Mouse (Mus musculus) right cerebral cortex, postnatal 10 days (tissue): Measurements from ENCODE around the gene Oxct1.

Source experiments
- DNase-seq, 2 experiments: peaks; one replicate each; pipeline ENCODE4 v3.0.0; 2021; ENCODE audit warnings: low spot score in 2 of 2

Oxct1 gene

DNA sequence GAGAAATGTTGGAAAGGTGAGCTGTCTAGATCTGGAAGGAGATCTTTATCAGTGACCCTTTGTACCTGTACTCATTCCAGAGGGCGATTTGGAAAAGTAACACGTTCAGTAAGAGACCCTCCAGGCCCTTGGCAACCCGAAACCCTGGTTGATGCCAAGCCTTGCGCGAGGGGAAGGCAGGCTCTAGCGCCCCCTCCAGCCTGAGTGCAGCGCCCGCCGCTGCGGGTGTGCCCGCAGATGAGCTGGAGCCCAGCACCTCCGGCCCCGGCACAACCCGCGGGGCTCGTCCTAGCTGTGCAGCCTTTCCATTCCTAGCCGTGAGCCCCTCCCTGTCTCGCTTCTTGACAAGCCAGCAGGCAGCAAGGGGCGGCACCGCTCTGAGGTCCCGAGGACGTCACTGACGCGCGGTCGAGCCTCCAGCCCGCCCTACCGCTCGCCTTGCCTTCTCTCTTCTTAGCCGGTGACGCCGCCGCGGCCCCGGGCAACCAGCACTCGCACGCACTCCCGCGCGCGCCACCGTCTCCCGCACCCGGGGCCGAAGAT is at the start of gene Oxct1:
TSS of gene Oxct1 (plus strand) at position 153 of the 543 bp plus-strand sequence.
- DNase-seq = peak; percentile 96 to 97

DNA sequence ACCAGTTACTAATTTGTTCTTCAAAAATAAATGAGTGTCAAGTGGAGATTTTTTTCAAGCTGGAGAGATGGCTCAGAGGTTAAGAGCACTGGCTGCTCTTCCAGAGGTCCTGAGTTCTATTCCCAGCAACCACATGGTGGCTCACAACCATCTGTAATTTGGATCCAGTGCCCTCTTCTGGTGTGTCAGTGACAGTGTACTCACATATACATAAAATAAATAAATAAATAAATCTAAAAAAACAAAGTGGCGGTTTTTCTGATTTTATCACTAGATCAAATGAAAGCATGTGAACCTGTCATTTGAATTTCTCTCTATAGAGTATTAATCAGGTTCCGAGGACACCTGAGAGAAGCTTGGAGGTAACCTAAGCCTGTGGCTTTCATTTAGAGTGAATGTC is 47.9 kb upstream of the Oxct1 start:
- no peak for DNase-seq

DNA sequence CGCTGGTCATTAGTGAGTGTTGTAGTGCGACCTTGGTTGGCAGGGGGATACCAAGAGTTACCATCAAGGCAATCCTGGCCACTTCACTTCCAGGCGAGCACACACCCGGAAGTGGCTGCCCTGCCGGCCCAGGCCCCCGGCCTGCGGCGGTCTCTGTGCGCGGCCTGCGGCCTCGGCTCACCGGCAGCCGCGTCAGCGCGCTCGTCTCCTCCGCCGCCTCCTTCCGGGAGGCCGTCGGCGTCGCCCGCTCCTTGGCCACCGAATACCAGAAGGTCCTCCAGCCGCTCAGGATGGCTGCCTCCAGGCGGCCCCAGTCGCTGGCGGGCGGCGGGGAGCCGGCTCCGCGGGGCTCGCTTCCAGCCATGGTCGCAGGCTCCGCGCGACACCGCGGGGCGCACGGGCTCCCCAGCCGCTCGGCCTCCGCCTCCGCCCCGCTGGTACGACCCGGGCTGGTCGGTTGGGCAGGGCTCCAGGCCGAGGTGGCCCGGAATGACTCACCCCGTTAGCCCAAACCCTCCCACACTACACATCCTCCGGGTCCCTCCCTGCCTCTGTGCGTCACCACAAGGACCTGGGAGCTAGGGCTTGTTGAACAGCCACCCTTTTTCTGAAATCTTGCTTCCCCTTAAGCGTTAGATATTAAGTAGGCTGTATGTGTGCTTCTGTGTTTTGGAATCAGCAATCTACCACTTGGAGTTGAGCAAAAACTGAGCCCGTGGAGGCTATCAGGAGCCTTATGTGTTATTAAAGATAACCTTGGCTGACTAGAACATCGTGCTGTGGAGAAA is 46.9 kb upstream of the Oxct1 start, which contains the start of gene Fbxo4:
TSS of gene Fbxo4 (minus strand) at position 513 of the 788 bp plus-strand sequence.
- DNase-seq = peak; percentile 79 to 80

DNA sequence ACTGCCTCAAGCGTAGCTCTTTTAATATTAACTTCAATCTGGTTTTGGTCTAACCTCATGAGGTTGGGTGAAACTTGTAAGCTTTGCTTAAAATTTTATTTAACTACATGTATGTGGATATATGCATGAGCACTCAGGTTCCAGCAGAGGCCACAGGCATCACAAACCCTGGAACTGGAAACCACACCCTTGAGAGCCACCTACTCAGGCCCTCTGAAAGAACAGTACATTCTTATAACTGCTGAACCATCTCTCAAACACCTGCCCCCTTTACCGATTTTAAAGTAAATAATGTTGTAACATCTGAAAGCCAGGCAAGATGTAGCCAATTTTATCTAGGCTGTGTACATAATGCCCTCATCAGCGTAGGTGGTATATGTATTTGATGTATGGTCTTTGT is 46.3 kb upstream of the Oxct1 start:
- no peak for DNase-seq

DNA sequence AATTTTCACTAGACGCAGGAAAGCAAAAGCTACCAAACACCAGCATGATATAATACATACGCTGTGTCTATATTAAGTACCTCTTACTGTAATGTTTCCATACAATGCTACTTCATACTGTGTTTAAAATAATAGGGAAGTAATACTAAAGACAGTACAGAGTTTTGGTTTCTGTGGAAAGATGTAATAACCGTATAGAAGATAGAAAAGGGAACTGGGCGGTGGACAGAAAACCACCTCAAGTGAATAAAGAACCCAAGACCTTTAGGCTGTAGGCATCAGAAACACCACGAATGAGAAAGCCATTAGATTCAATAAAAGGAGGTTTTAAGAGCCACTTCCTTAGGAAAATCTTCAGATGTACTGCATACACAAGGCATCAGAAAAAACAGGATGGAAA is 43.5 kb upstream of the Oxct1 start:
- no peak for DNase-seq

DNA sequence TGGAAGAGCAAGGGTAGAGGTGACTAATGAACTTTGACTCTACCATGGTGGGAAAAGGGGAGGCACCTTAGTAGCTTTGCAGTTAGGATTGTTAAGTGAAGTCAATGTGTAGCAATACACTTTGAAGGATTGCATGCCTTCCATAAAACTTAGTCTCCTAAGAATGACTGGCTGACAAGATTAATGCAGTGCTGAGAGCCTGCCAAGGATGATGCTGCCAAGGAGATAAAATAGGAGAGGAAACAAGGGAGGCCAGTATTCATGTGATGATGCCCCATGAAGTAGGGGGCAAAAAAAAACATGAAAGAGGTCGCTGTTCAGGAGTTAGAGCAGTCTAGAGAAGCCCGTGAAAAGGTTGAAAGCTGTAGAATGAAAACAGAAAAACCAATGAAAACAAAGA is 41.3 kb upstream of the Oxct1 start:
- no peak for DNase-seq

DNA sequence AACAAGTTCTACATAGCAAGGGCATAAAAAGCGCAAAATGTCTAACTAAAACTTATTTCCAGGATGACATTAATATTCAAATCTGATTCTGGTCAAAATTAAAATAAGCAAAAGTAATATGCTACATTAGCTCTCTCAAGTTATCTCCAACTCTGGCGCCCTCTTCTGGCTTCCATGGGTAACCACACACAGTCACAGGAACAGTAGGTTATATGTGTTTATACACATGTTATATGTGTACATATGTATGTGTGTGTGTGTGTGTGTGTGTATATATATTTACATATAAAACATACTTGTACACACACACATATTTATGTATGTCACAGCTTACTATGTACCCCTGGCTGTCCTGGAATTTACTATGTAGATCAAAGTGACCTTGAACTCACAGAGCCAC is 38.2 kb upstream of the Oxct1 start:
- DNase-seq = peak in 1 of 2 experiments; percentile 64

DNA sequence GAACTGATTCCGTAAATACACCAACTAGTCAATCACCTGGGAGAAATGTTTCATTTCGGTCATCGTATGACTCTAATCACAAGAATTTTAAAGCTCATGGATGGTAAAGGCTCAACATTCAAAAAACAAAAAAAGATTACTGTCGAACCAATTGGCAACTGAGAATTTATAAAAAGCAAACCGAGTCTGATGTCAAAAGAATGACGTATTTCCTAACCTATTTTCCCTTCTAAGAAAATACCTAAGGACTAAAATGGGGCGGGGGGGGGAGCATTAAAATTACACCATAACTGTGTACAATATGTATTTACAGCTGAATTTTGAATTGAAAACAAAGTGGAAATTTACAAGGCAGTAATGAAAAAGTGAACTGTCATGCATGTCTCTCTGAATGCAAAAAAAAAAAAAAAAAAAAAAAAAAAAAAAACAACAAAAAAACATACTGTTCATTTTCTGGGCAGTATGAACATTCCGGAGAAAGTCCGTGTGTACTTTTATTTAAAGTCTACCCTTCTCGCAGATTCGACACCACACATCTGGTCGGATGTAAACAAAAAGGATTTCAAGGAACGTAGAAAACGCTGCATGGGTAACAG is 31.2 kb upstream of the Oxct1 start:
- no peak for DNase-seq

DNA sequence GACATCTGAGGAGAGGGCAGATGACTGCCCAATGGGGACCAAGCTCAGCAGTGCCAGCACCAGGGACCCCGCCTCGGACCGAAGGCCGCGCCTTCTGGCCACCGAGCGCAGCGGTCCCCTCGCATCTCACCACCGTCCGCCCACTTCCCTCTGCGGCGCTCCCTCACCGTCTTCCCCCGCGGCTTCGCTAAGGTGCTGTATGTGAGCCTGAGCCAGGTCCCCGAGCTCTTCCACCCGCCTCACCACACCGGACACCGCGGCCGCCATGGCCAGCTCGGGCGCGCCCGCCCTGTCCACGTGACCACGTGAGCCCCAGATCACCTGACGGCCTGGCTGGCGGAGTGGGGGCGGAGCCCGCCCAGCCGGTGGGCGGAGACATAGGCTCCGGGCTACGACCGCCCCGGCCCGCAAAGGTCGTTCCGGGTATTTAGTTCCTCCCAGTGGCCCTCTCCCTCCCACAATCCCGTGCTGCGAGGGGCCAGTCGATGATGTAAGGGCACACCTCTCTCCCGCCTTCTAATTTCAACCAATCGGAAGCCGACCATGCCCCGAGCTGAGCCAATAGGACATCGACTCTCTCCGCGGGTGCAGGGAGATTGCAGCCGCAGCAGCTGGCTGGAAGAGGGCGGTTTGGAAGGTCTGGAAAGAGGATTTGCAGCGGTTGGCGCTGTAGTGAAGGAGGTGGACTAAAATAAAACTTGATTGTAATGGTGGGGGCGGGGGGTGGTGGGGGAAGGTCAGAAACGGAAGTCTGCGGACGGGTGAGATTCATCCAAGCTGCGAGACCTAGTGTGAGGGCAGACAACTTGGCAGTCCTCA is 30.5 kb upstream of the Oxct1 start, which contains the start of gene AW549877:
TSS of gene AW549877 (minus strand) at position 297 of the 819 bp plus-strand sequence.
- peak; percentile 98 to 99 for DNase-seq

DNA sequence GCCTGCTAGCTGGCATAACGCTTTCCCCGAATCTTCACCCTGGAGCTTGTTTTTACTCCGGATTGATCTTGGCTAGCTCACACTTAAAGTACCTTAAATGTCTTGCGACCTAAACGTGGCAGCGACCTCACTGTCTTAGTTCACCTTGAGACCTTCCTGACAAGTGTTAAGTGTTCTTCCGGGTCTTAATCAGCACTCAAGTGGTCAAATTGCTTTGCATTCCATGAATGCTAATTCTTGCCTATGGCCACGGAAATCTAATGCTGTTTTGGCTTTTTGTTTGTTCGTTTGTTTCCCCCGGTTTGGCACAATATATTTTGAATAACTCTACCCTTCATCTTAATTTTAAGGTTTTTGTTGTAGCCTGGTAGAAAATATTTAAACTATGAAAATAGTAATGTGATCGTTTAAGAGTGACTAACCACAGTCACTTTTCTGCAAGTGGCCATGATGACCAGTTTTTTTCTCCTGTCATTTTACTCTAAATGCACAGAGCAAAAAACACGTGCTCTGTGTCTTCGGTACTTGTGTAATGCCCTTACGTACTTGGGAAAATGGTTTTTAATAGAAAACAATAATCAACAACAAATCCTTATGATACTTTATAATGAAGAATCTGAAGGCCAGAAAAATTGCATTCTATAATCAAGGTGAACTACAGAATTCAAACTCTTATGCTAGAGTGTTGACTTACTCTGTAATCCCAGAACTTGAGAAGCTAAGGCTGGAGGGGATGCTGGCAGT is 29.7 kb upstream of the Oxct1 start:
- no peak for DNase-seq

DNA sequence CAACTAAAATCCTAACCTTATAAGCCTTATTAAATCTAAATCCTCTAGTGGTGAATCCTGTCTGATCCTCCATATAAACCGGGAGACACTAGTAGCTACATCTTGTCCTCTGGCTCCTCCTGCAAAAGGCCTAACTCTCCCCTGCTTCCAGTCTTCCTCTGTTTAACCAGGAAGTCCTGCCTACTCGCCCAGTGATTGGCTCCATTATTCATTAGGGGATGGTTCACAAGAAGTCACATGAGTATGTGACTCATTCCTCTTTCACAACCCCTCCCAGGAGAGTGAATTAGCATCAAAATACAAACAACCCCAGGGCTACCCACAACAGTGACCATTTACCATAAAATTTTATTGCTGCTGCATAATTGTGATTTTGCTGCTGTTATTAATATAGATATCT is 27.0 kb upstream of the Oxct1 start:
- no peak for DNase-seq

DNA sequence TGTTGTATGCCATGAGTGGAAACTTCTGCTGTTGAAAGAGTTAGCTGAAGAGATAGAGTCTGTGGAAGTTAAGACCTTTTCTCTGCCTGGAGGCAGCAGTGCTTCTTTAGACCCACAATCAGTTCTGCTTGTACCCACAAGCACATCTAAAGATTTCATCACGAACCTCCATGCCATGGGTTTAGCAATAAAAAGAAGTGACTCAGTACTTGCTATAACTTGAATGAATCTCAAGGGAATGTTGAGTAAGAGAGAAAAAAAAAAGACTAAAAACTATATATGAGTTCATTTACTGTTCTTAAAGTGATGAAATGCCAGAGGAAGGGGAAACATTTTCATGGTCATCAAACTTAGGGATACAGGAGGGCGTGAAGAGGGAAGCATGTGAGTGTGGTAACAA is 25.6 kb upstream of the Oxct1 start:
- DNase-seq = no peak

DNA sequence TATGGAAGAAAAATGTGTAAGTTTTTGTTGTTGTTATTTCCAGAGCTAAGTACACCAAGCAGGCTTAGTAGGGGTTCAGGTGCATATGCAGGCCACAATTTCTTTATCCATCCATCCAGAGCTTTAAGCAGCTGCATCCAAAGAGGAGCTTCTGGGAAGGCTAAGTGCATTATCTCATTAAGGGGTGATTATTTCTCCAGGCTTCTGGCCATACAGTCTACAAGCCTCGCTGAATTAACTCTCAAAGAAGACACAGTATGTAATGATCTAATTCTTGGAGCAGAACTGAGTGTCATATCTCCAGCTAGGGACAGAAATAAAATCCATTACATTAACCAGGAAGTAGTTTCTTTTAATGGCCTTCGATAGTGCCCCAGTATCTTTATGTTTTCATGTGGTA is 12.3 kb upstream of the Oxct1 start:
- no peak for DNase-seq

DNA sequence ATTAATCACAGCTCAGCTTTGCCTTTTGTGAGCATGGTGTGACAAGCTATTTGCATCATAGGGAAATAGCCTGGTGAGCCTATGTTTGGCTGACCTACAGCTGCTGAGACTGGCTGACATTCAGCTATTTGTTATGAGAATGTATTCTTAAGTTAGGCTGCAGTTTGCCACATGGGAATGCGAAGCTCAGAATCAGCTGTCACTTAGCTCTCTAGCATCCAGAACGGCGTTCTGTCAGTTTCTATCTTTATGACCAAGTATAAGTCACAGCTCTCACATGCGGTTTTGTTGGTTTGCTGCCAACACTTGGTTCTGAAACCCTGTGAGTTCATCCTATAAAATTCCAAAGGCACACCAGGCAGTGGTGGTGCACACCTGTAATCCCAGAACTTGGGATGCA is 5.5 kb upstream of the Oxct1 start:
- DNase-seq = peak in 1 of 2 experiments; percentile 36

DNA sequence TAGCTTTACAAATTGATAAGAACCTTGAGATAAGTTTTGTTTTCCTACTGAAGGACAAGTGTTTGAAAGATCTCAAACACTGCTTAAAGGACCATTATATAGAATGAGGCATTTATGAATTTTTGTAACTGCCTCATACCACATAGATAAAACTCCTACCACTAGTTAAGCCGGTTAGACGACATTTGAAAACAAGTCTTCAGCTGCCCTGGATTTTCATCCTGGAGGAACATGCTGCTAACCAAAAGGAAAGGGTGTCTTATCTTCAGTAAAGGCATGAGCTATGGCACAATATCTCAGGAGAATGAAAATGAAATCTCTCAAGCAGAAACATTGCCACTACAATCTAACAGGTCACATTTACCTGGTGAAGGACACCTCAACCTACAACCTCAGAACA is 2.4 kb upstream of the Oxct1 start:
- no peak for DNase-seq

DNA sequence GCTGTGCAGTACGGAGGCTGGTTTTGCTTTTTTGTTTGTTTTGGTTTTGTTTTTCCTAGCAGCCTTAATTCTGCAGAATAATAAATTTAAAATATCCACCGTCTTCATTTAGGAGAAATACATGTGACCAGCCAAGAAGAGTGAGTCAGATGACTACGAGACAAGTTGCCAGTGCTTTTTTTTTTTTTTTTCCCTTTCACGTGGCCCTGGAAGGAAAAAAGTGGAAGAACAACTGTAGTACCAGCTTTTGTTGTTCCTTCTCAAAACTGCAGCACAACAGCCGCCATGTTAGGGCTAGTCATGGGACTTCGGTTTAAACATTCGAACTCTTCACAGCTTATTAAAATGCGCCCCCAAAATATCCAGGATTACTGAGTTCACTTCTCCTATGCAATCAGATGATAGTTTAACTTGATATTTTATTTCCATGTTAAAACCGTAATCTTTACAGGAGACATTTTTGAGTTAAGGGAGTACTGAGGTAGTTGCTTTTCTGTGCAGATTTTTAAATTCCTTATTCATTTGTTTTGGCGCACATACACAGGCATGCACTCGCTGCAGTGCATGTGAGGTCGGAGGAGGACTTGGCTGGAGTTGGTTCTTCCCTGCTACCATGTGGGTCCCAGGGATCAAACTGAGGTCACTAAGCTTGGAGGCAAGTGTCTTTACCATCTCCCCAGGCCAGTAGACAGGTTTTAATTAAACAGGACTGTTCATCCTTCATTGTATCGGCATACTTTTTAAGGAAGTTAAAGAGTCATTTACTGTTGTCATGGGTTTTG is 1.3 kb upstream of the Oxct1 start:
- no peak for DNase-seq

DNA sequence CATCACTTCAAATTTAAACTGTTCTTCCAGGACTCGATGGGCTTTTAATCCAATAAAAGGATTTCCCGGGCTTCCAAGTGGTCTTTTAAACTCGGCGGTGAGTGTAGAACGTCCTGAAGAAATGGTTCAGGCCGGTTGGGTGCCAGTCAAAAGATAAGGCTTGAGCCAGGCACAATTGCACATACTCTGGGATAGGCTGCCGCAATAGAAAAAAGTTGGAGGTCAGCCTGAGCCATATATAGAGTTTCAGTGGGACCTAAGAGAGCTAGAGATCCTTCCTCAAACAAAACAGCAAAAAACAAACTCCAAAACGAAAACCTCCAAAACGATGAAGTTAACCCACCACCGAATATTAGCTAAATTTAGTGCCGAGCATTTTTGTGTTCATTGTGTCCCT is 677 bp upstream of the Oxct1 start:
- DNase-seq = no peak

DNA sequence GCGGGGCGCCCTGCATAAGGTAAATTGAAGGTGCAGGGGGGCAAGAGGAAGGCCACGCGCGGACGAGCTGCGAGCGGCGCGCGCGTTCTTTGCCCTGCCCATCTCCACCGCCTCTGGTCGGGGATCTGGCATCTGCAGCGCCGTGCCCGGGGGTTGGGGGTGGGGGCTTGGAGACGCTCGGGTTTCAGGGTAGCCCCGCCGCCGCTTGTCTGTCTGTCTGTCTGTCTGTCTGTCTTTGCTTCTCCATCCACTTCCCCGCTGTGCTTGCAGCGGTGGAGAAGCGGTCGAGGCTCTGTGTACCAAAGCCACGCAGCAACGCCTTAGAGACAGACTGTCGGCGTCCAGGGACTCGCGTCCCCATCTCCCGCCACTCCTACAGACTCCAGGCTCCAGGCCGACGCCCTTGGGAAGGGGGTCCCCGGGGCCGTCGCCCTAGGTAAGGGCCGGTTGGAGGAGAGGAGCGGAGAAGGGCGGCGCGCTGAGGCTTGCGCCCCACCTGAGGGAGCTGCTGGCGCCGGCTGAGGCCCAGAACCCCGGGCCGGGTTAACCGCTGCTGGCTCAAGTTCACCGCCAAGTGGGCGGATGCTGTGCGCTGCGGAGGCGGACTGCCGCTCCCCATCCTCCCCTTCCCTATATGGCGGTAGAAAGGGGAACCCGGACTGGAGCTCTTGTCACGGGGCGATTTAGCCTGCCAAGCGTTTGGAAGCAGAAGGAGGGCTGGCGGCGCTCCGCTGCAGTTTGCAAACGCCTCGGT is 825 bp downstream of the Oxct1 start:
- DNase-seq = peak; percentile 88 to 91

DNA sequence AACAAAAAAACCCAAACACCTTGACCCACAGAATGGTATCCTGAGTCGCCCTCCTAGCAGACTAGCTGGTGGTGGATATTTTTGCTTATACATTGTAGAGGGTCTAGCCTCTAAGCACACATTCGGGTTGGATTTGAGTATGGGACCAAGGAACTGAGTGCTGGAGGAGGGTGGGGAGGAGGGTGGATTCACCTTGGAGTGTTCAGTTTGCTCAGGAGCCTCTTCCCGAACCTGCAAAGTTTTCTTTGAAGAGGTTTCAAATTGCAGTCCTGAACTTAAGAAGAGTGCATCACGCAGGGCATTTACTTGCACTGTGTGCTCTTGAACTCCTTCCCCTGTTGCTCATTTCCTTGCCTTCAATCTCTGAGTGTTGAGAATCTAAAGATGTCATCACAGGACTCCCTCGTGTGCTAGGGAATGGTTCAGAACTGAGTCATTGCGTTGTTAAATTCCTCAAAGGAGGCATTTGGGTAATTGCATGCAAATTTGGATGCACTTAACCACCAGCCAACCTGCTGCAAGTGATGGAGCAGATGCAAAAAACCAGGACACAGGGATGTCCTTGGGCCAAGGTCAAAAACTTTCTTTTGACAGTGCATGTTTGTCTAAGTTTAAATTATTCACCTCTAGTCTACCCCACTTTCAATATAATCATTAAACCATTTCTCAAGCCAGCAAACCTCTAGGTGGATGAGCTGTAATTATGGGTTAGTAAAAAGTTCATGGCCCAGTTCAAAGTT is 1.7 kb downstream of the Oxct1 start:
- no peak for DNase-seq

DNA sequence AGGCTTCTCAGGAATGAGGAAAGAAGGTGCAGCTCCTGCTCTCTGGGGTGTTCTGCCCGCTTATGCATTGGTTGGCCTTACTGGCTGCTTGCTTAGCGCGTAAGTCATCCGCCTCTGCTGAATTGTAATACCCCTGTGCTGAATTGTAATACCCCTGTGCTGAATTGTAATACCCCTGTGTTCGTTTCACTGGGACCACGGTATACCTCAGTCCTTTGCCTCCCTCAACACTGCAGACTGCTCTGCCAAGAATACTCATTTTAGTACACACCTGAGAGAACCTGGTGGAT is 2.2 kb downstream of the Oxct1 start:
- no peak for DNase-seq
